Mouse (Mus musculus) ES-Bruce4 (cell line): Measurements from ENCODE around the gene Aldh4a1. TPM values are rescaled to one million over a fixed set of nuclear protein-coding genes. Genes with fewer than 3 reads are reported as not detected.
A peak's percentile ranks its signal among the peaks of the same experiment; 100 is the strongest.

Source experiments
- H3K27ac ChIP-seq: 2 replicates; pipeline ENCODE4 v1.5.1; 2012; ENCODE audit warnings: low read length, inconsistent platforms; ENCODE audit not compliant: insufficient read depth
- H3K27me3 ChIP-seq: 2 replicates; pipeline ENCODE4 v1.6.1; 2012; ENCODE audit warnings: mild to moderate bottlenecking, low read length, inconsistent platforms; ENCODE audit not compliant: control insufficient read depth, poor library complexity, insufficient read depth, severe bottlenecking
- H3K36me3 ChIP-seq: 2 replicates; pipeline ENCODE4 v1.6.1; 2012; ENCODE audit warnings: inconsistent platforms, mild to moderate bottlenecking, low read length, moderate library complexity; ENCODE audit not compliant: control insufficient read depth, poor library complexity, insufficient read depth, severe bottlenecking
- H3K4me1 ChIP-seq: one replicate; pipeline ENCODE4 v1.8.1; 2011; ENCODE audit warnings: low read length; ENCODE audit not compliant: control insufficient read depth, insufficient read depth
- H3K4me3 ChIP-seq: 2 replicates; pipeline ENCODE4 v1.5.1; 2011; ENCODE audit warnings: low read depth, mild to moderate bottlenecking, low read length
- H3K9ac ChIP-seq: 2 replicates; pipeline ENCODE4 v1.6.1; 2012; ENCODE audit warnings: low read depth, mild to moderate bottlenecking, inconsistent platforms; ENCODE audit not compliant: poor library complexity, severe bottlenecking
- H3K9me3 ChIP-seq: replicated peaks from 2 replicates; pipeline ENCODE4 v1.6.1; 2012; ENCODE audit warnings: mild to moderate bottlenecking, low read length, inconsistent platforms; ENCODE audit not compliant: control insufficient read depth, poor library complexity, insufficient read depth, severe bottlenecking
- CTCF ChIP-seq: IDR thresholded peaks from one replicate; pipeline ENCODE4 v1.8.1; 2011; ENCODE audit warnings: low read depth, low read length
- EP300 ChIP-seq: IDR thresholded peaks from 2 replicates; pipeline ENCODE4 v1.6.1; 2011; ENCODE audit warnings: low read depth, low read length; ENCODE audit not compliant: insufficient read depth
- POLR2A ChIP-seq: IDR thresholded peaks from one replicate; pipeline ENCODE4 v1.8.1; 2011; ENCODE audit warnings: low read length; ENCODE audit not compliant: insufficient read depth
- polyA plus RNA-seq: library from polyadenylated mRNA; stranded (reverse); fragments of >200 nt; gene quantifications from 2 replicates; pipeline ENCODE4 v1.2.4, GENCODE M21; 2011; ENCODE audit warnings: low read depth; ENCODE audit not compliant: missing spikeins, insufficient read depth, insufficient read length

Aldh4a1 gene
- polyA plus RNA-seq, 1 experiment = 30.9 TPM

- Histone ChIP-seq H3K9ac (0 out of 2 replicates have a peak overlapping the region, but pooled peaks have one; percentile 11), H3K4me1 (peaks cover 3% of the 10 kb centered on the region), H3K27me3 (no peaks in the 10 kb centered on the region), H3K27ac (no peak overlapping the region), H3K4me3 (no peak overlapping the region), H3K36me3 (no peaks in the 10 kb centered on the region), H3K9me3 (no peaks in the 10 kb centered on the region)
- TF ChIP-seq EP300 (no peak), CTCF (no peak), POLR2A (no peak)
Measured at GRCm38 (mm10) chr4:139610954-139611353, 11.7 kb upstream of the Aldh4a1 start.

DNA sequence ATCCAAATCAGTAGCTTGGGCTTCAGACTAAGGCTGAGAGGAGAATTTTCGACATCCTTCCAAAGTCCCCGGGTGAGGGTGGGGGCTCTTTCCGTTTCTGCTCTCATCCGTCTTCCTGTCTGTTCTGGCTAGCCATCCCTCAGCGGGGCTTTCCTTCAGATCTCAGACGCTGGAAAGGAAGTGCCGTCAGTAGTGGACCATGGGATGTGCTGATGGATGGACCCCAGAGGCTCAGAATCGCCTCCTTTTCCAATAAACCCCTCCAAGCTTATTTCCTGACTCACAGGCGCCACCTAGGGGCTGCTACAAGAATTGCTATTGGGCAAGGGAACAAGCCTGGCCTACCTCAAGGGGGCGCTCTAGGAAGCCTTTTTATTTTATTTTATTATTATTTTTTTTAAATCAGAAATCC is 11.1 kb upstream of the Aldh4a1 start:
- Histone ChIP-seq H3K27me3 (no peaks in the 10 kb centered on the region), H3K27ac (no peak overlapping the region), H3K4me1 (peaks cover 3% of the 10 kb centered on the region), H3K9me3 (no peaks in the 10 kb centered on the region), H3K4me3 (no peak overlapping the region), H3K9ac (no peak overlapping the region), H3K36me3 (no peaks in the 10 kb centered on the region)
- TF ChIP-seq CTCF (peak; percentile 92), POLR2A (no peak)

GRCm38 (mm10) chr4:139614524-139615260 is 8.0 kb upstream of the Aldh4a1 start:
- peak overlapping the region; percentile 78 for H3K4me3 ChIP-seq
- no peak overlapping the region for H3K9ac ChIP-seq

DNA sequence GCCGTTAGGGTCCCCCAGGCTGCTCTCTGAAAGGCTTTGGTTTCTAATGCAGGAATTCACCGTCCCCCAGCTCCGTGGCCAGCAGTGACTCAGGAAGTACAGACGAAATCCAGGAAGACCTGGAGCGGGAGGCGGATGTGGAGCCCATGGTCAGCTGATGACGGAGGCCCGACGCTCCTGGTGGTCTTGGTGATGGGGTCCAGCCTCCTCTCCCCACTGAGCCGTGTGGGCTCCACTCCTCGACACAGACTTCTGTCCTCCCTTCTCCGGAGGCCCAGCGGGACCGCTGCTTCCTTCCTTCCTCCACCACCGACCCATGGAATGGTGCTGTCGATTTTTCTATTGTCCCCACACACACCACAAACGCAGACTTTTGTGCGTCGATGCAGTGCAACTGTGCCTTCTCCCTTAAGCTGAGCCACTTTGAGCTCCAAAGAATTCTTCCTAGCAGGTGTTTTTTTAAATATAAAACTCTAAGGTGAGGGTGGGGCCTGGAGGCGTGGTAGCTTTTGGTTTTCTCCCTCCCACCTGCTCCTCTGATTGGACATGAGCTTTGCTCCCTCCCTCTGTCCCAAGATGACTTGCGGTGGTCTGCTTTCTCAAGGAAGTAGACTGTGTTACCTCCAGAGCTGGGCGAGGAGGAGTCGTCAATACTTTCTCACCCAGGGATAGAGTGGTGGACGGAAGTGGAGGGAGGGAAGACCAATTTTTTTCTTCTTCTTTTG is 6.2 kb upstream of the Aldh4a1 start:
- Histone ChIP-seq H3K4me1 (peaks cover 1% of the 10 kb centered on the region), H3K4me3 (peak overlapping the region; percentile 78), H3K27ac (peak overlapping the region; percentile 28), H3K36me3 (no peaks in the 10 kb centered on the region), H3K9me3 (no peaks in the 10 kb centered on the region), H3K27me3 (no peaks in the 10 kb centered on the region), H3K9ac (peak overlapping the region; percentile 56)
- TF ChIP-seq POLR2A (peak; percentile 17), CTCF (no peak), EP300 (0 out of 2 replicates have a peak, but pooled peaks have one; percentile 1)

More at GRCm38 (mm10) chr4:139614524-139615260, 8.0 kb upstream of the Aldh4a1 start:
- no peaks in the 10 kb centered on the region for H3K9me3 ChIP-seq
- H3K27ac ChIP-seq = no peak overlapping the region
- no peaks in the 10 kb centered on the region for H3K27me3 ChIP-seq
- no peaks in the 10 kb centered on the region for H3K36me3 ChIP-seq
- peaks cover 4% of the 10 kb centered on the region for H3K4me1 ChIP-seq
- TF ChIP-seq CTCF (peak; percentile 26), EP300 (no peak), POLR2A (no peak)

DNA sequence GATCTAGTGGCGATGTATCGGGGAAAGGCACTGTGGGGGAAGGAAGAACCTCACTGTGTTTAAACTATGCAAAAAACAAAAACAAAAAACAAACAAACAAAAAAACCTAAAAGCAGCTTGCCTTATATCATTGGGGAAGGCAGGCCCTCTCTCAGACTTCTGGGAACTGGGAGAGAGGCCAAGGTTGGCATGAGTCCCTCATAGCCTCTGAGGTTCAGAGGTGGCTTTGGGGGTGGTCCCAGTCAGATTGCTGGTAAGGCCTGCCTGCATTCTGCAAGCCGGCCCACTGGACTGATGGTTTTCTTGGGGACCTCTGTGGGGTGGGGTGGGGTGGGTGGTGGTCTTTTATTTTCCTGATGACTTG is 5.7 kb upstream of the Aldh4a1 start:
- Histone ChIP-seq H3K9ac (peak overlapping the region; percentile 29; the same call in 1 of the 2 replicates), H3K27me3 (no peaks in the 10 kb centered on the region), H3K27ac (0 out of 2 replicates have a peak overlapping the region, but pooled peaks have one; percentile 28), H3K36me3 (no peaks in the 10 kb centered on the region), H3K4me1 (peaks cover 1% of the 10 kb centered on the region), H3K9me3 (no peaks in the 10 kb centered on the region), H3K4me3 (peak overlapping the region; percentile 15; the same call in 1 of the 2 replicates)
- TF ChIP-seq POLR2A = no peak
- TF ChIP-seq CTCF = no peak
- TF ChIP-seq EP300 = no peak

GRCm38 (mm10) chr4:139619765-139620164 is 2.9 kb upstream of the Aldh4a1 start:
- no peak for TF ChIP-seq CTCF
- TF ChIP-seq POLR2A = no peak
- no peak for TF ChIP-seq EP300
- H3K27me3 ChIP-seq = no peaks in the 10 kb centered on the region
- H3K9me3 ChIP-seq = no peaks in the 10 kb centered on the region
- H3K4me1 ChIP-seq = peaks cover 6% of the 10 kb centered on the region
- no peak overlapping the region for H3K4me3 ChIP-seq
- no peaks in the 10 kb centered on the region for H3K36me3 ChIP-seq
- H3K27ac ChIP-seq = no peak overlapping the region
- no peak overlapping the region for H3K9ac ChIP-seq
